Mouse (Mus musculus): ENCODE data around the gene Gm4969. TPM values are rescaled to one million over a fixed set of nuclear protein-coding genes. Genes with fewer than 3 reads are reported as not detected.
"Not testable (repeated sequence)": the region's sequence is repeated elsewhere in the genome, so short reads cannot be mapped to it uniquely, and the experiment has no call there.

Gene Gm4969
- total RNA-seq, 2 experiments from 2014 or later, result 0.21 to 0.27 TPM

DNA sequence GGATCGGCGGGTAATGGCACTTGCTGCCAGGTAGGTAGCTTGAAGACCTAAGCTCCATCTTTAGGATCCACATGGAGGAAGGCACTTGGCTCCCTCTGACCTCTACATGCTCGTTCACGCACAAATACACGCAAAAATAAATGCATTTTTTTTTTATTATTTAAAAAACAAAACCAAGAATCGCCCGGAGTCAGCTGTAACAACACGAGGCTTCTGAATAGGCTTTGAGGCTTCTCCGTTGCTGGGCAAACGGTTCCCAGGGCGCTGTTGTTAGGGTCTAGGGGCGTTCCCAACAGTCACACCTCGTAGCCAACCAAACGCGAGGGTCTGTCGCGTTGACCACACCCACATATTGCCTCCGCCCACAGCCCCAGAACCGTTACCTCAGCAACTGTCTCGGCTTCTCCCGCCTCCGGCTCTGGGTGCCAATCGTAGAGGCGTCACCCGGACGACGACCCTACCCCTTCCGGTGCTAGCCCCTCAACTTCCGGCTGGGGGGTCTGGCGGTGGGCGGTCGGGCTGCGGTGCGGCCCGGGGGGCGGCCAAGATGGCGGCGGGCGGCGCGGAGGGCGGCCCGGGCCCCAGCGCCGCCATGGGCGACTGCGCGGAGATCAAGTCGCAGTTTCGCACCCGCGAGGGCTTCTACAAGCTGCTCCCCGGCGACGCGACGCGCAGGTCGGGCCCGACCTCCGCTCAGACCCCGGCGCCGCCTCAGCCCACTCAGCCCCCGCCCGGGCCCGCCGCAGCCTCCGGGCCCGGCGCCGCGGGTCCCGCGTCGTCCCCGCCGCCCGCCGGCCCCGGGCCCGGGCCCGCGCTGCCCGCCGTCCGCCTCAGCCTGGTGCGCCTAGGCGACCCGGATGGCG, 42.2 kb downstream of the Gm4969 start, which contains the start of gene Dmwd:
TSS of gene Dmwd (plus strand) at position 505 of the 863 bp plus-strand sequence.
- no peak for TF ChIP-seq CTCF (IDR thresholded peaks at IDR 0.05)
- Histone ChIP-seq H3K27ac (peak within 1 kb of the TSS; percentile 86), H3K4me3 (peak within 1 kb of the TSS; percentile 84)
- intact Hi-C loops (cut with DNase I), result loop anchor here (2.0 kb wide), 1 partner anchor 17 kb away; no protein-coding TSS in a partner anchor
- DNase-seq (ENCODE audit: extremely low spot score in 1 of 2, low spot score in 2 of 2), result peak; percentile 95 to 97

DNA sequence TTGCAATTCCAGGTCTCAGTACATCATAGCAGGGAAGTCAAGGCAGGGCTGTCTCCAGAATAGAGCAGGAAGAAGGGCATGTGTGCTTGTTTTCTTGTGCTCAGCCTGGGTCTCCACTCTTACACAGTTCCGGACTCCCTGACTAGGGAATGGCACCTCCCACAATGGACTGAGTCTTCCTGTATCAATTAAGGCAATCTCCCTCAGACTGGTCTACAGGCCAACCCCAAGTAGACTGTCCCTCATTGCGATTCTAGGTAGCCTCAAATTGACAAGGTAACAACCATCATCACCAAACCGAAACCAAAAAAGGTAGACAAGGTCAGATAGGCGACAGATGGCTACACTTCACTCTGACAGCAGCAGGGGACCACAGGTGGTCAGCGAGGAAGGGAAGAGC, 42.9 kb downstream of the Gm4969 start:
- intact Hi-C loops (cut with DNase I), result no loop called here
- peak overlapping the region; percentile 84 for H3K4me3 ChIP-seq
- TF ChIP-seq CTCF (IDR thresholded peaks at IDR 0.05), result no peak
- peak overlapping the region; percentile 86 for H3K27ac ChIP-seq
- DNase-seq (ENCODE audit: extremely low spot score in 1 of 2, low spot score in 2 of 2), result no peak

DNA sequence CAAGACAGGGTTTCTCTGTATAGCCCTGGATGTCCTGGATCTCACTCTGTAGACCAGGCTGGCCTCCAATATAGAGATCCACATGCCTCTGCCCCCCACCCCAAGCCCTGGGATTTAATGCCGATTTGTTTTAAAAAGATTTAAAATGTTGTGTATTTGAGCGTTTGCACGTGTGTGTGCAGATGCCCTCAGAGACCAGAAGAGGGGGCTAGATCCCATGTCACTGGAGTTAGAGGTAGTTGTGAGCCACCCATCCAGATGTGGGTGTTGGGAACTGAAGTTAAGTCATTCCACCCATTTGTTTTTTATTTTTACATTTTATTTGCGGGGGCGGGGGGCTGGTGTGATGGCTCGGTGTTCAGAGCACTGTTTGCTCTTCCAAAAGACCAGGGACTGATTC, 43.7 kb downstream of the Gm4969 start:
- DNase-seq (ENCODE audit: extremely low spot score in 1 of 2, low spot score in 2 of 2), result no peak
- H3K27ac ChIP-seq, result no peak overlapping the region
- intact Hi-C loops (cut with DNase I), result no loop called here
- TF ChIP-seq CTCF (IDR thresholded peaks at IDR 0.05), result no peak; the same call in none of the 2 replicates
- H3K4me3 ChIP-seq, result no peak overlapping the region

DNA sequence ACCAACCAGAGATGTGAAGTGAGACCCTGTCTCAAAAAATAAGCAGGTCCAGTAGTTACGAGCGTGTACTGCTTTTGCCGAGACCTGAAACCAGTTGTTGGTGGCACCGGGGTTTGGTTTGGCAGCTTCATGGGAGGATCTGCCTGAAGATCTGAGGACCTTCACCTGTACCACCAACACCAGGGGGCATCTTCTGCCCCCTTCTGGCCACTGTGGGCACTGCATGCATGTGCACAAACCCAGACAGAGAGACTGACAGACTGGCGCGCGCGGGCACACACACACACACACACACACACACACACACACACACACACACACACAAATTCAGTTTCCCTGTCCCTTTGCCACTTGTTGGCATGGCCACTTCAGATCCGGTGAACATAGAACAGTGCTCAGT, 44.7 kb downstream of the Gm4969 start:
- Histone ChIP-seq H3K4me3 (no peak overlapping the region), H3K27ac (no peak overlapping the region)
- no peak for DNase-seq (ENCODE audit: extremely low spot score in 1 of 2, low spot score in 2 of 2)
- intact Hi-C loops (cut with DNase I), result no loop called here
- peak; percentile 42 for TF ChIP-seq CTCF (IDR thresholded peaks at IDR 0.05)

- H3K27ac ChIP-seq; DNase-seq (ENCODE audit: extremely low spot score in 1 of 2, low spot score in 2 of 2); intact Hi-C loops (cut with DNase I); H3K4me3 ChIP-seq: not testable (repeated sequence)
- TF ChIP-seq CTCF (IDR thresholded peaks at IDR 0.05), result peak; percentile 36
These were observed 47.1 kb downstream of the Gm4969 start for GRCm38 (mm10) chr7:19071024-19071423.

GRCm38 (mm10) chr7:19069500-19069899, 48.7 kb downstream of the Gm4969 start:
- Histone ChIP-seq H3K27ac (no peak overlapping the region), H3K4me3 (no peak overlapping the region)
- TF ChIP-seq CTCF (IDR thresholded peaks at IDR 0.05), result peak; percentile 40
- intact Hi-C loops (cut with DNase I), result loop anchor here (2.0 kb wide), 1 partner anchor 23 kb away; no protein-coding TSS in a partner anchor
- DNase-seq (ENCODE audit: extremely low spot score in 1 of 2, low spot score in 2 of 2), result no peak

DNA sequence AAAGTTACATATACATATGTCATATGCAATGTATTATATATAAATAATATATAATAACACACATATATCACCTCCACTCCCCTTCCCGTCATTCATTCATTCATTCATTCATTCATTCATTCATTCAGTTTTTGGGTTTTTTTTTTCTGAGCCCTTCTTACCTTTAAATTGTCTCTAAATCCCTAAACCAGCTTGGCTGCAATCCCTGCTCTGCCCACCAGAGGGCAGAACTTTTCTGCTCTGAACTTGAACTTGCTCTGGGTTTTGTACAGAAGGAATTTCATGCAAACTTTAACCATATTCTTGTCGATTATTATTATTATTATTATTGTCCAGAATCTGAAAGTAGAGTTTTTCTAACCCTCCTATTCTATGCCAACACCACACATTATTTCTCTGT, 49.5 kb downstream of the Gm4969 start:
- intact Hi-C loops (cut with DNase I), result loop anchor here (2.0 kb wide), 1 partner anchor 24 kb away; no protein-coding TSS in a partner anchor

GRCm38 (mm10) chr7:19067935-19068334, 50.2 kb downstream of the Gm4969 start:
- TF ChIP-seq CTCF (IDR thresholded peaks at IDR 0.05), result no peak
- intact Hi-C loops (cut with DNase I), result loop anchor here (2.0 kb wide), 1 partner anchor 25 kb away; no protein-coding TSS in a partner anchor
- H3K27ac ChIP-seq, result no peak overlapping the region
- no peak for DNase-seq (ENCODE audit: extremely low spot score in 1 of 2, low spot score in 2 of 2)
- no peak overlapping the region for H3K4me3 ChIP-seq

More for the DNA sequence above, 49.5 kb downstream of the Gm4969 start:
- TF ChIP-seq CTCF (IDR thresholded peaks at IDR 0.05), result peak; percentile 82
- peak in 1 of 2 experiments; percentile 74 for DNase-seq (ENCODE audit: extremely low spot score in 1 of 2, low spot score in 2 of 2)
- no peak overlapping the region for H3K4me3 ChIP-seq
- H3K27ac ChIP-seq, result no peak overlapping the region

- Histone ChIP-seq H3K4me3 (no peak overlapping the region), H3K27ac (no peak overlapping the region)
- TF ChIP-seq CTCF (IDR thresholded peaks at IDR 0.05), result no peak
- intact Hi-C loops (cut with DNase I), result no loop called here
- no peak for DNase-seq (ENCODE audit: extremely low spot score in 1 of 2, low spot score in 2 of 2)
These were observed 51.1 kb downstream of the Gm4969 start for GRCm38 (mm10) chr7:19067063-19067462.

- no peak for TF ChIP-seq CTCF (IDR thresholded peaks at IDR 0.05)
- DNase-seq (ENCODE audit: extremely low spot score in 1 of 2, low spot score in 2 of 2), result no peak
- Histone ChIP-seq H3K4me3 (no peak overlapping the region), H3K27ac (no peak overlapping the region)
- intact Hi-C loops (cut with DNase I), result no loop called here
These were observed 52.3 kb downstream of the Gm4969 start for GRCm38 (mm10) chr7:19065896-19066295.

DNA sequence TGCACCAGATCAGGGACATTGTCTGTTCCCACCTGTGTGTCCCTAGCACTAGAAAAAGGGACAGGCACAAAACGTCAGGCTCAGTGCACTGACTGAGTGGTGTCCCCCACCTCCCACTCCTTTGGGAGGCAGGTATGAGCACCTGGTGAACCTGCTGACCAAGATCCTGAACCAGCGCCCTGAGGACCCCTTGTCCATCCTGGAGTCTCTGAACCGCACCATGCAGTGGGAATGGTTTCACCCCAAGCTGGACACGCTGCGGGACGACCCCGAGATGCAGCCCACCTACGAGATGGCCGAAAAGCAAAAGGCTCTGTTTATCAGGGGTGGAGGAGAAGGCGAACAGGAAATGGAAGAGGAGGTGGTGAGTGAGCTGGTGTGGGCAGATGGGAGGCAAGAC, 60.8 kb downstream of the Gm4969 start:
- no peak for TF ChIP-seq CTCF (IDR thresholded peaks at IDR 0.05)
- no peak for DNase-seq (ENCODE audit: extremely low spot score in 1 of 2, low spot score in 2 of 2)
- H3K27ac ChIP-seq, result no peak overlapping the region
- H3K4me3 ChIP-seq, result no peak overlapping the region
- intact Hi-C loops (cut with DNase I), result no loop called here

GRCm38 (mm10) chr7:19055108-19055507, 63.1 kb downstream of the Gm4969 start:
- no peak overlapping the region for H3K27ac ChIP-seq
- no peak for DNase-seq (ENCODE audit: extremely low spot score in 1 of 2, low spot score in 2 of 2)
- H3K4me3 ChIP-seq, result no peak overlapping the region
- intact Hi-C loops (cut with DNase I), result no loop called here
- TF ChIP-seq CTCF (IDR thresholded peaks at IDR 0.05), result no peak

GRCm38 (mm10) chr7:19054777-19055076, 63.4 kb downstream of the Gm4969 start:
- no peak for TF ChIP-seq CTCF (IDR thresholded peaks at IDR 0.05)
- no peak overlapping the region for H3K27ac ChIP-seq
- DNase-seq (ENCODE audit: extremely low spot score in 1 of 2, low spot score in 2 of 2), result no peak
- intact Hi-C loops (cut with DNase I), result no loop called here
- no peak overlapping the region for H3K4me3 ChIP-seq
